Mouse (Mus musculus): ENCODE data around the gene Npm3.

Gene Npm3

GRCm38 (mm10) chr19:45734762-45735161, 14.6 kb downstream of the Npm3 start:
- no peak for DNase-seq (ENCODE audit: low spot score in 2 of 2)

GRCm38 (mm10) chr19:45734191-45734590, 15.2 kb downstream of the Npm3 start:
- no peak for DNase-seq (ENCODE audit: low spot score in 2 of 2)

GRCm38 (mm10) chr19:45733564-45733963, 15.8 kb downstream of the Npm3 start:
- no peak for DNase-seq (ENCODE audit: low spot score in 2 of 2)

DNA sequence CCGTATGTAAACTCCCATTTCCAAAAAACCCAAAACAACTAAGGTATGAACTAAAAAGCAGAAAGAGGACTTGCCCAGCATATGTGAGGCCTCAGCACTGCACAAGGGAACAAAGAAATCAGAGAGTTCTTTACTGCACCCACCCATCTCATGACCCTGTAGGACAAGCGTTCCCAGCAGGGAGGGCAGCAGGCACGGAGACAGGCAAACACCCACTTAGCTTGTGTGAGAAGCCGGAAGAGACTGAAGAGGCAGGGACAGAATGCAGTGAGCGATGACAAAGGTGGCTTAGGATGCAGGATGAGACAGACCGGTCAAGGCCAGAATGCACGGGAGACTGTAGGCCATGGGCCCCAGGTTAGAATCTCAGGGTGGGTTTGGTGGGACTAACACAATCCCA, 17.7 kb downstream of the Npm3 start:
- DNase-seq (ENCODE audit: low spot score in 2 of 2) = no peak

GRCm38 (mm10) chr19:45730042-45730441, 19.3 kb downstream of the Npm3 start:
- no peak for DNase-seq (ENCODE audit: low spot score in 2 of 2)

- no peak for DNase-seq (ENCODE audit: low spot score in 2 of 2)
Observed at GRCm38 (mm10) chr19:45727231-45727630, 22.2 kb downstream of the Npm3 start.

- no peak for DNase-seq (ENCODE audit: low spot score in 2 of 2)
Observed at GRCm38 (mm10) chr19:45725677-45726277, 23.6 kb downstream of the Npm3 start.

DNA sequence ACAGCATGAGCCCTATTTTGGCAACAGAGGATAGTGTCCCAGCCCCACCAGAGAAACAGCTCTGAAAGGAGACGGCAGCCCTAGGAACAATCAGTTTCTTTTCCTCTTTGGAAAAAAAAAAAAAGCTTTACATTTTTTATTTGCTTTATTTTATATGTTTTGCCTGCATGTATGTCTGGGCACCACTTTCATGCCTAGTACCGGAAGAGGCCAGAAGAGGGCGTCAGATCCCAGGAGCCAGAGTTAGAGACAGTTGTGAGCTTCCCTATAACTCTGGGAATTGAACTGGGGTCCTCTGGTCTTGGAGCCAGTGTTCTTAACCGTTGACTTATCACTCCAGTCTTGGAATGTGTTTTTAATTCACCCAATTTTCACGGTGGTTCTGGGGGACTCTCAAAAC, 27.2 kb downstream of the Npm3 start:
- no peak for DNase-seq (ENCODE audit: low spot score in 2 of 2)

- DNase-seq (ENCODE audit: low spot score in 2 of 2) = no peak
Observed at GRCm38 (mm10) chr19:45718286-45718685, 31.1 kb downstream of the Npm3 start.

- no peak for DNase-seq (ENCODE audit: low spot score in 2 of 2)
Observed at GRCm38 (mm10) chr19:45717493-45718220, 31.7 kb downstream of the Npm3 start.

DNA sequence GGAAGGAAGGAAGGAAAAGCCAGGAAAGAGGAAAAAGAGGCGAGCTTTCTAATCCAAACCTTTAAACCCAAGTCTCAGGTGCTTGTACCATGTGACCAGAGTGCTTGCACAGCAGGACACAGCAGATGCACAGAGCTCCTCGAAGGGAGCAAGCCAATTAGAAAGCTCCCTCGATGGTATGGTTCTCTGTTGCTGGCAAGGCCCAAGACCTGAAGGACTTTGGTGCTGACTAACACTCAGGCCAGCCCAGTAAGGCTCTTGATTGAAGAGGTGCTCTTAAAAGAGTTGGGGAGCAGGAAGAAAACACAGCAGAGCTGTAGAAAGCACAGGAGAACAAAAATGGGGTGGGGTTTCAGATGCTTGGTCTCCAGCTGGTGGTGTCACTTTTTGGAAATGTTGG, 40.7 kb downstream of the Npm3 start:
- DNase-seq (ENCODE audit: low spot score in 2 of 2) = no peak
